Mouse (Mus musculus) retina, embryonic 14.5 days (tissue): ENCODE measurements around the gene Cyp3a59.
"Not testable (repeated sequence)": the region's sequence is repeated elsewhere in the genome, so short reads cannot be mapped to it uniquely, and the experiment has no call there.

Source experiments
- DNase-seq: peaks from one replicate; pipeline ENCODE4 v3.0.0-alpha.2; 2015; ENCODE audit warnings: low spot score

Gene Cyp3a59

DNA sequence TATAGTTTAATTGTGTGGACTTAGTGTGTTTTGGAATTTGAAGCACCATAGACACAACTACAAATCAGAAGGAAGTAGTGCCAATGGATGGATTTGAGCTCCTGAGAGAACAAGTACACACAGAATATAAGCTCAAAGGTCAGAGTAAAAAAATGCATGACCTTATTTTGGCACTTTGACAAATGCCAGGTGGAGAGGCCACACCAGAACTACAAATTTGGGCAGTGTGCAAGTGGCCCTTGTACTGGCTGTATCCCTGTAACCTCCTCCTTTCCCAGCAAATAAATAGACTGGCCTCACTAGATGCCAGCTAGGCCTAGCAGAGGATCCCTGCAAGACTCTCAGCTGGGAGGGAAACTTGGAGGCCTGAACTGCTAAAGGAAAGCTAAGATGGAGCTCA, at the start of gene Cyp3a59:
Gene Cyp3a59 (plus strand): TSS at position 313 of the 400 bp plus-strand sequence.
- DNase-seq, result not testable (repeated sequence)

GRCm38 (mm10) chr5:146070099-146070498, 9.0 kb upstream of the Cyp3a59 start:
- no peak for DNase-seq

DNA sequence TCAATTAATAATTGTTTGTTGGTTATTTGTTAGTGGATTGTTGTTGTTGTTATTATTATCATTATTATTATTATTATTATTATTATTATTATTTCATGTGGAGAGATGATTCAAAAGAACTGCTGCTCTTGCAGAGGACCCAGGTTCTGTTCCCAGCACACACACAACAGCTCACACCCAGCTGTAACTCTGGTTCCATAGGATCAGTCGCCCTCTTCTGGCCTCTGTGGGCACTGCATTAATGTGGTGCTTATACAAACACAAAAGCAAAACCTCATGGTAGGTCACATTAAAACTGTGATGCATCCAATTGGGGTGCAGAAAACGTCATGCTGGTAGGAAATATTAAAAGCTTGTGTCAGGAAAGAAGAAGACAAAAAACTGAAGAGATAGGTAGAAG, 68.8 kb downstream of the Cyp3a59 start:
- DNase-seq, result no peak

DNA sequence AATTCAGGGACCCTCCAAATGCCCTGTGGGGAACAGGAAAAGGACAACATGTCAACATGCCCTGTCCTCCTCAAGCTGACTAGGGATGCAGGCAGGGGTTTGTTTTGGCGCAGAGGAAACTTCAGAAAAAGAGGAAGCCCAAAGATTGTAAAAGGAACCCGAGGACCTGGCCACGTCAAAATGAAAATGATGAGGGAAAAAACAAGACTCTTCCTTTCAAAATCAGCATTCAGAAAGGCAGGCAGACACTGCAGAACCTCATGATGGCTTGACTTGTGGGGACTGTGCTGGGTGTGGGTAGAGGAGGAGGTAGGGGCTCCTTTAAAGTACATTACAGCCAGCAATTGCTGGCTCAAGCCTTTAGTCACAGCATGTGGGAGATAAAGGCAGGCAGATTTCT, 71.4 kb downstream of the Cyp3a59 start:
- DNase-seq, result no peak

DNA sequence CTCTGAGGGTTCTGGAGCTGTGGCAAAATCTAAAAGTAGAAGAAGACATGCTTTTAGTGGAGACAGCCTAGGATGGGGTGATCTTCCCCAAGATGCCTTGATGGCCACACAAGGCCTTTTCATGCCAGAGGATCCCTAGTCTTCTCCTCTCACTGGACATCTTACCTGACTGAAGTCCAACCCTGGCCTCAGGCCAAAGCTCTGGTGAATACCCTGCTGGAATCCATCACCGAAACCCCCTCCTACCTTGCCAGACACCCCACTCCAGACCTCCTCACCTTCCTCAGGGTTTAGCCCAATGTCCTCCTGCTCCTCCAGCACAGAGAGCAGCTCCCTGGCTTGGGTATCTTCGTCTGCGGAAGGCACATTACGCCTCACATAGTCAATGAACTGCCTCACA, 79.3 kb downstream of the Cyp3a59 start:
- not testable (repeated sequence) for DNase-seq

GRCm38 (mm10) chr5:146160439-146160838, 81.4 kb downstream of the Cyp3a59 start, which contains the start of gene Gm5565:
Gm5565 (minus strand) TSS chr5:146160539.
- DNase-seq, result not testable (repeated sequence)
